Mouse (Mus musculus): ENCODE measurements at regions not wholly inside any gene's neighbourhood (a gene's known extent, or its start where the extent isn't known, plus 50 kb on each side); places are given as distances from the start of the nearest gene placed in this dataset.
"Not testable (repeated sequence)": the region's sequence is repeated elsewhere in the genome, so short reads cannot be mapped to it uniquely, and the experiment has no call there.

DNA sequence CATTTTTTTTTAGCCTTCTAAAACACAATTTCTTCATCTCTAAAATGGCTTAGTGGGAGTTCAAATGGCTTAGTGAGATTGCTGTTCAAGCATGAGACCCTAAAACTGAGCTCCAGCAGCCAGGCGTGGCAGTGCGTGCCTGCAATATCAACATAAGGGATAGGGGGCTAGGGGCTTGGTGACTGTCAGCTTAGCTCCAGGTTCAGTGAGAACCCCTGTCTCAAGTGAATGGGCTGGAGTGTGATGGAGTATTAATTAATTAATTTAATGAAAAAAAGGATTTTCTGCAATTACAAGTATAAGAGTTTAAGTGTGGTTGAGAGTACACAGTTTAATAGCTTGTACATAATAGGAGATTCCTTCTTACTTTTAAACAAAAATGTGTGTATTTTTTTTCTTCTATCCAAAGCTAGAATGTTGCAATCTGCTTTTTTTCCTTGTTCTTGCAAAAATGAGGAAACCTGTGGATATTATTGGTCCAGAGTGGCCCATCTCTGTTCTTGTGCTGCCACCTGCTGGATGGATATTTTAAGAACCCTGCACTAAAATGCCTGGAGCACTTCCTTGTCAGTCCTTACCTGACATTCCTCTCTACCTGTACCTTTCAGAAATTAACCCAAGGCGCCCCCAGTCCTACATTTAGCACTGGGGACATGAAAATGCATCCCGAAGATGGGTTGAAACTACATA lies 54.0 kb upstream of the Usp47 start:
- ATAC-seq (ENCODE audit: poor library complexity, severe bottlenecking) = peak; percentile 72

DNA sequence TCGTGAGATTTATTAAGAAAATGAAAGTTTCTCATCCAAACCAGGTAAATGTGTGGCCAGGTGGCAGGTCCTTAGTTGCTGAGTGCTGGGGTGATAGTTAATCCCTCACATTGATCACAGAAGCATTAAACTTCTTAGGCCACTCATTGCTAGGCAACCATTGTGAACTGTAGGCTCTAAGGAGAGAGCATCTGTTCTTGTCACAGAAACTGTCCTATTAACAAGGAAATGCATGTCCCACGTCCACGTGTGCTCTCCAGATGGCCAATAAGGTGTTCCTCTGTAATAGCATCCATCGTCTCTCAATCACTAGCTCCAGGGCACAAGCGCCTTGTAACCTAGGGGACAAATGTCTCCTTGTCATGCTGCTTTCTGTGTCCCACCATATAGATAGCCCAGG lies 55.0 kb upstream of the Usp47 start:
- no peak for ATAC-seq (ENCODE audit: poor library complexity, severe bottlenecking)

DNA sequence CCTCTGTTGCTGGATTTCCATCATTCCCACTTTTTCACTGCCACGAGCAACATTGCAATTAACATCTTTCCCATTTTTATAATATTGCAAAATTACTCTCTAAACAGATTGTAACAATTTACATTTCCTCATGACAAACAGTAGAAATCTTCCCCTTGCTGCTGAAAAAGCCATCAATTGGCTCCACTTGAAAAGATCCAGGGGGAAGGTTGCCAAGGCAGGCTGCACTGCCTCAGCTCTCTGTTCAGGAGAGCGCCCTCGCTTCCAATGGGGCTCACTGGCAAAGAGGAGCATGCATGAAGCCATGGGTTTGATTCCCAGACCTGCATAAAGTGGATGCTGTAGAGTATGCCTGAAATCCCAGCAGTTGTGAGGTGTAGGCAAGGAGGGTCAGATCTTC lies 56.6 kb upstream of the Usp47 start:
- ATAC-seq (ENCODE audit: poor library complexity, severe bottlenecking) = no peak

DNA sequence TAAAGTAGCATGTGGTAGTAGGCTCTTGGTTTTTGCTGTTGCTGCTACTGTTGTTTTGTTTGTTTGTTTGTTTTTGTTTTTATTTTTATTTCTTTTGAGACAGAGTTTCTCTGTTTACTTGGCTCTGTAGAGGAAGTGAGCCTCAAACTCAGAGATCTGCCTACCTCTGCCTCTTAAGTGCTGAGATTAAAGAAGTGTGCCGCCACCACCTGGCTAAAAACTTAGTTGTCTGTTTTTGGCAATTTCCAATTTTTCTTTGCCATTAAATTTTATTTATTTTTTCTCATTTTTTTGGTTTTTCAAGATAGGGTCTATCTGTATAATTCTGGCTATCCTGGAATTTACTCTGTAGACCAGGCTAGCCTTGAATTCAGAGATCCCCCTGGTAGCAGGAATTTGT lies 59.3 kb upstream of the Usp47 start:
- ATAC-seq (ENCODE audit: poor library complexity, severe bottlenecking) = no peak

DNA sequence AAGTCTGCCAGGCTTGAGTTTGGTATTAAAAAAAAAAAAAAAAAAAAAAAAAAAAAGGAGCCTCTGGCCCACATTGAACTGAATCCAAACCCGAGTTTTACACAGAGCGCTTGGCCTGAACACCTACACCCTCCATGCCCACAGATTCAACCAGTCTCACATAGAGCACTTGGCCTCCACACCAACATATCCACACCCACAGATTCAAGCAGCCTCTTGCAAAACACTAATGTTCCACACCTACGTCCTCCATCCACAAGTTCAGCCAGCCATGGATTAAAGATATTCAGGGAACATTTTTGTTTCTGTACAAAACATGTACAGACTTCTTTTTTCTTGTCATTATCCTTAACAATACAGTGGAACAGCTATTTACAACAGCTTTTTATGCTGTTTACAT lies 63.3 kb upstream of the Usp47 start:
- no peak for ATAC-seq (ENCODE audit: poor library complexity, severe bottlenecking)

DNA sequence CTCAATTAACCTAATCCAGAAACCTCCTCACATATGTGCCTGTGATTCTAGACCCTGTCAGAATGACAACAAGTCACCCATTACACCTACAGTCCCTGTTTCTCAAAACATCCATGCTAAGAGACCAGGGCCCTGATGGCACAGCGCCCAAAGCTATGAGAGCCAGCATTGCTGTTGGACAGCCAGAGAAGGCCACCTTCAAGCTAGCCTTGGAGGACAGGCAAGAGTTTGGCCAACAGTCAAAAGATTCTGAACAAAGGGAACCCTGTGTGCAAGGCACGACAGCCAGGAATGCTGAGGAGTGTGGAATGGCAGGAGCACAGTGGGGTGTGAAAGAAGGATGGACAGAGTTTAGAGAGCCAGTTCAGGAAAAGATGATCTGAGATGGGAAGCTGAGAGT lies 66.6 kb upstream of the Usp47 start:
- ATAC-seq (ENCODE audit: poor library complexity, severe bottlenecking) = no peak

DNA sequence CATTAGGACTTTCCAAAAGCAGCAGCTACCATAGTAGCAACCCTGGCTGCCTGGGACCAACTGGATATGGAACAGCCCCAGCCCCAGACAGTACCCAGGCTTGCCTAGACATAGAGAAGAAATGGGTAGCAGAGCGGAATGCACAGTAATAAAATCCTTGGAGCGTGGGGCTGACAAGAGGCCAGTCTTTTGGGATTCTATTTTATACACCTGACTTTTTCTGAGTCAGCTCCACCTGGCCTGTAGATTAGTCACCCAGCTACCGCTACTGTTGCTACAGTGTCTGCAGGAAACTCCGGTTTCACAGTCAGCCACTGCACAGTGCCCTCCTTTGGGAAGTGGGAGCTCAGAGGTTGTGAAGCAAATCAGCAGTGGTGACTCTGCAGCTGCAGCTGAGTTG lies 83.7 kb upstream of the Usp47 start:
- ATAC-seq (ENCODE audit: poor library complexity, severe bottlenecking) = no peak

DNA sequence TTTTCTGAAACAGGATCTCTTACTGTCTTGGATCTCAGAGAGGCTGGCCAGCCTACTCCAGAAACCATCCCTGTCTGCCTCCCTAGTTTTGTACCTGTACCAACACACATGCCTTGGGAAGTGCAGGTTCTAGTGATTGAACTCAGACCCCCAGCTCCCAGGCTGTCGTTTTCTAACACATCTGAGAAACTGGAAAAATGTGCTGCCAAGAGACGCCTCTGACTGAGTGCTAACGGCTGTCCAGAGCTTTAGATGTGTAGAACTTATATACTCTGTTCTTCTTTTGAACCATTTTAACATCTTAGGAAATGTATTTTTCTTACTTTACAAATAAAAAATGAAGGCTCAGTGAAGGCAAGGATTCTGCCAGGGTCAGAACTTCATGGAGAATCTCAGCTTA lies 85.8 kb upstream of the Usp47 start:
- no peak for ATAC-seq (ENCODE audit: poor library complexity, severe bottlenecking)

DNA sequence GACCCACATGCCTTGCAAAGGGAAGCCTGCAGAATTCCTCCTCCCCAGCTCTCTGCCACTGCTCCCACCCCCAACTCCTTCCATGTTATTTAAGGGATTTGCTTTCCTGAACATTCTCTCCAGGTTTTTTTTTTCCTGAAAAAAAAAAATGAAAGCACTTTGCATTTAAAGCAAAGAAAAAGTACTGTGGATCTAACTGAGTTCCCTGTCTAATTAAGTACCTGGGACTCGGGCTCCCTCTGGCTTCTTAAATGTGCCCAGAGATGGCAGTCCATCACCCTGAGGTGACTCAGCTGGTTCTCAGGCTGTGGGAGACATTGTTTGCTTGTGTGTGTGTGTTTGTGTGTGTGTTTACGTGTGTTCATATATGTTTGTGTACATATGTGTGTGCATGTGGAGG lies 86.2 kb upstream of the Usp47 start:
- no peak for ATAC-seq (ENCODE audit: poor library complexity, severe bottlenecking)

DNA sequence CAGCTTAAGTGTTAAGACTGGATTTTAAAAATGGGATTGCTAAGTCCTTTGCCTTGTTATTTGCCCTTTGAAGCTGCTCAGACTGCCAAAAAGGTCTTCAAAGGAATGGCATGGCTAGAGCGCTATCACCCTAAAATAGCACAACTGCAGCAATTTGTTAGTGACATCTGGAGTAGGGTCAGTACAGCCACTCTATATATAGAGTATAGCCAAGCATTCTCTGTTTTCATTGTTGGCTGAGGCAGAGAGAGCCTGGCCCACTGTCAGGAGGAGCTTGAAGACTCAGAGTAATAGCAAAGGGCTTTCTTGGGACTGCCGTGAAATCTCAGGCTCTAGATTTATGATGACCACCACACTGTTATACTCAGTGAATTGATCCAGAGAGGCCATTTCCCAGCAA lies 90.6 kb upstream of the Usp47 start:
- no peak for ATAC-seq (ENCODE audit: poor library complexity, severe bottlenecking)

DNA sequence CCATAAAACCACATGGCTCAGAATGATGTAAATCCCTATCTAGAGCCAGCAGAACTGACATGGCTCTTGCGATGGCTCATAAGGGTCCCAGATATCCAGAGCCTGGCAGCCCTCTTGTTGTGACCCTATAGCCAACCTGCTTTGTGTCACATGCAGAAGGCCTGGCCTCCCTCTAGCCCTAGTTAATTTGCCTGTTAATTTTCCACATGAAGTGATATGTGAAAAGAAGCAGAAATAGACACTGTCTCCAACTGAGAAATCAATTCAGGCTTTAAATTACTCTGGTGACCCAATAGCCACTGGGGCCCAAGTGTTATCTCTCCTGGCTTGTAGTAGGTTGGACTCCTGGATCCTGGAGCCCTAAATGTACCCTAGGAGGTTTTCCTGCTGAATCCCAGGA lies 103.3 kb upstream of the Usp47 start:
- ATAC-seq (ENCODE audit: poor library complexity, severe bottlenecking) = no peak

DNA sequence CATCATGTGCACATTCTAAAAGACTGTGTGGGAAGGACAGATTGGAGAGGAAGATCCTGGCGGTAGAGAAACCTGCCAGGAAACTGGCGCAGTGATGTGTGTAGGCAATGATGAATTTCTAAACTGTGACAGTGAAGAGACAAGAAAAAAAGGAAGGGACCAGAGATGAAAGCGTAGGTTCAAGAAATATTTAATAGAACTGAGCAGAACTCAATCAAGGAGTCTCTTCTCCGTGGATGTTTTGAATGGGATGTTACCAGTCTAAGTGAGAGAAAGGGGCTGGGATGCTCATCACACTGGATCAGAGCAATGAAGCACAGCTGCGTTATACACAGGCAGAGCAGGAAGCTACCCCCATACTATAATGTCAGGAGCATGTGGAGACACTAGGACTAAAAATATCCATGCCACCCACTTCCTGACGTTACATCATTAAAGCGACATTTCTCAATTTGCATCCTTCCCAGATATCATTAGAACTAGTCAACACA lies 119.5 kb upstream of the Usp47 start:
- ATAC-seq (ENCODE audit: poor library complexity, severe bottlenecking) = no peak

DNA sequence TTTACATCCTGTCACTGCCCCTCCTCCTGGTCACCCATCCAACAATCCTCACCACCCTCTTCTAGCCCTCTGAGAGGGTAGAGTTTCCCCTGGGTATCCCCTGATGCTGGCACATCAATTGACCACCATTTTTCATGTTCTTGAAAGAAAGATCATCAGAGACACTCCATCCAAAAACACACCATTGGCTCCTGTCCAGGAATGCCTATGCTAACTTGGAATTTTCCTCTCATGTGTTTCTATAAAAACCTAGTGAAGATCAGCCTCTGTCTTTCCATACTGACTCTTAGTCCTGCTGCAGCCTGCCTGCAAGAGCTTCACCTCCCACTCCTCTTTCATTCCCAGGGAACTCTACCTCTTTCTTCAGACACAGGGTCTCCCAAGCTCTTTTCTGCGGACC lies 117.2 kb upstream of the Galnt18 start:
- no peak for ATAC-seq (ENCODE audit: poor library complexity, severe bottlenecking)

DNA sequence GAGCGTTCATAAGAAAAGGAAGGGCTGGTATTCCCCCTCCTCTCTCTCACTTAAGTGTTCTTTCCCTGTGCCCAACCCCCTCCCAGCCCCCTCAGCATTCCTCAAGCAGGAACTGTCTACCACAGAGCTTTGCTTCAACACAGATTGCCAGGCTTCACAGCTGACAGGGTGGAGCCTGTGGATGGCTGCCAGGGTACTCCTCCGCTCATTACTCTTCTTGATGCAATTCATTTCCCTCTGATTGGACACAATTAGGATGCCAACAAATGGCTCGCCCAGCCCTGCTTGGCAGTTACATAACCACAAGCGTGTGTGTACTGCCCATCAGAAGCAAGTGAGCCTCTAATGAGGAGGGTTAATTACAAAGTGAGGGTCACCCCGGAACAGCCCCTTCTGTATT lies 116.5 kb upstream of the Galnt18 start:
- ATAC-seq (ENCODE audit: poor library complexity, severe bottlenecking) = no peak

DNA sequence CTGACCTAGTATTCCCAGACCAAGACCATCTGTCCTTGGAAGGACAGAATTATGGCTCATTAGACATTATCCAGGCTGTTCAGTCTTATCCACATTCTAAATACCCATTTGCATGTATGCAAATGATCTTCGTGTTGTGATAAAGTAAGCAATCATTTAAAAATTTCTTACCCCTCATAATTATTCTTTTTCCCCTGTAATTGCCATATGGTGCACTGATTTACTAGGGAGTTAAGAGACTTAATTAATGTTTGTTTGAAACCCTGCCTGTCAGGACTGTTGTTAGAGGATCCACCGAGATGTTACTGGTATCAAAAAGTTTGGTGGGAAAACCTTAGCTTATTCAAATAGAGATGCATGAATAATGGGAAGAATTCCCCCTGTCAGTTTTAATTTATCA lies 103.2 kb upstream of the Galnt18 start:
- ATAC-seq (ENCODE audit: poor library complexity, severe bottlenecking) = no peak

DNA sequence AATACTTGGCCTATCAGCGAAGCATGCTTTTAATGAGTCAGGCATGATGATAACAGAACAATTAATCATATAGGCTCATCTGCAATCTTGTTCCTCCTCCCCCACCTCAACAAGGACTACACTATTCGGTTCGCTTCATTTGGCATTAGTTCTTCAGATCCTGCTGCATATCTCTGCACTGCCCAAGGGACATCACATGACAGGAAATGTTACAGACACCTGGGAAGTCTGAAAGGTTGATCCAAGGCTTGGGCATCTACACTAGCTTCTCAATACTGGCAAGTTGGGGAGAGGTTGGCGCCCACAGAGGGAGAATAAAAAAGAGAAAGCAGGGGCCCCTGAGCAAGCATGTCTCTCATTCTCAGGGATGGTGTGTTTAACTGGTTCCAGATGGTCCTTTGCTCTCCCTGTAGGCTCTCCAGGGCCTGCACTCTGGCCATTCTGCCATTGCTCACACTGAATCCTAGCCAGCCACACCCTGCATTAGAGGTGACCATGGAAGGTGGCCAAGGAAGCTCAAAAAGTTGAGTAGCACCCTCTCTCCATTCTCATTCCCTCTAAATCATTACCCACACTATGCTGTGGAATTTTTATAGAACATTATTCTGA lies 100.4 kb upstream of the Galnt18 start:
- no peak for ATAC-seq (ENCODE audit: poor library complexity, severe bottlenecking)

DNA sequence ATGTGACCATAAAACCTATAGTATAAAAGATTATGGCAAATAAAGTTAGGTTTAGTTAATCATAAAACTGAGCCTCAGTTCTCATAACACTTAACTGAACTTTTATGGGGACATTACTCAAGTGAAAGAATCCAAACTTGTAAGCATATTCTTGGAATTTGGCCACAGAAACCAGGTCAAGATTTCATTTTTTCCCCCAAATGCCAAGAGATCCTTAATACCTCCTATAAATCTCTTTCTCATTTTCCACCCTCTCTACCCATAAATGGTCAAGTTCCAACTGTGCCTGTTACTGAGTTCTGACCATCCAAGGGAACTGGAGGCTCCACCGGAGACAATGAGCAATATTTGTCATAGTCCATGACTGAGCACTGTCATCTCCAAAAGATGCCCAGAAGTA lies 97.8 kb upstream of the Galnt18 start:
- no peak for ATAC-seq (ENCODE audit: poor library complexity, severe bottlenecking)

DNA sequence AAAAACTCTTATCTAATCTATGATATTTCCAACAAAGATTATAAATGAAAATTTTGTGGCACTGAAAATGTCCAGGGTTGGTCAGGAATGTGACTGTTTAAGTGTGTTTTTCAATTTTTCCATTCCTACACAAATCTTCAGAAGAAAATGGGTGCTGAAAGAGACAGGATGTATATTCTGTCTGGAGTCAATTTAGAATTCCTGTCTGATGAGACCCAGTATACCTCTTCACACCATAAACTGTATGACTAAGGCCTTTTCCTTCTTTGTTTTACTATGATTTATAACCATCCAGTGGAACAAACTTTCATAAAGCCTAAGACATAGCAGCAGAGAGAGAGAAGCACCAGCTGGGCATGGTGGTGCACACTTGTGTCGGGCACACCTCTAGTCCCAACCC lies 96.2 kb upstream of the Galnt18 start:
- ATAC-seq (ENCODE audit: poor library complexity, severe bottlenecking) = no peak

DNA sequence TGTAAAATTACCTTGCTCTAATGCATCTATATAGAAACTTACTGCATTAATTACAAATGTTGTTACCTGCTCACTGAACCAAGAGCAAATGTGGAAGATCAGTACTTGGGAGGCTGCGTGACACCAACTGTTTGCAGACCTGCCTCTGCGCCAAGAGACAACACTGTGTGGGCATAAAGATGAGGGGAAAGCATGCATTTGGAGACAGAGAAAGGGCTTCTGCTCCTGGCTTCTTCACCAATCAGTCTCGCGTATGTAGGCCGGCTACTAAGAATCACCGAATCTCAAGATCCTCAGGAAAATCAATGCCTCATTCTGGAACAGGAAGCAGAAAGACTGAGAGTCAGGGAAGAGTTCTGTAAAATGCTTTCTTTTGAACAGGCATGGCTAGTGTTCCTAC lies 89.6 kb upstream of the Galnt18 start:
- no peak for ATAC-seq (ENCODE audit: poor library complexity, severe bottlenecking)

DNA sequence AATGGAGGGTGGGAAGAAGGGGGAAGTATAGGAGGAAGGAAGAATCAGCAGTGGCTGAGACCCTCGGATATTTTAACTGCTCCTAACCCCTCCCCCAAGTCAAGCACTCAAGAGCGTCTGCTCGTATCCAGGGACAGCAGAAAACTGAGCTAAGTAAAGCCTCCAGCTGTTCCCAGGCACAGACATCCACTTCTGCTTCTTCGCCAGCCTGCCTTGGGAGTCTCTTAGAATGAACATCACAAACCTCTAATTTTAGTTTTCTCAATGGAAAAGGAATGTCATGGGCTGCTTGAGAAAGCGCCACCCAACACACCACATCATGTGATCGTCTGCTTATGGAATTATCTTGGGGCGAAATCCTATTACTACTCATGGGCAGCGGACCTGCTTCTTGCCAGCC lies 83.3 kb upstream of the Galnt18 start:
- no peak for ATAC-seq (ENCODE audit: poor library complexity, severe bottlenecking)

DNA sequence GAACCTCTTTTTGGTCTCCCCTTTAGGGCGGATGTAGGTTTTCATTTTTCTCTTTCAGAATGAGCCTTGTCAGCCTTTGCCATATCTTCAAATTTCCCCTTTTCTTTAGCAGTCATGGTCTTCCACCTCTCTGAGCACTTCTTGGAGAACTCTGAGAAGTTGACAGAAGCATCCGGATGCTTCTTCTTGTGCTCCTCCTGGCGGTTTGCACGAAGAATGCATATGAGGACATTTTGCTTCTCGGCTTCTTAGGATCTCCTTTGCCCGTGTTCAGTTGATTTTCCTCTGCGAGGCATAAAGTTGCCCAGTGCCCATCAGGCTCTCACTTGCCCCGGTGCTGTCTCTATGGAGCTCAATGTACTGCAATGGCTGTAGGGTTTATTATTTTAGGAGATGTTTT lies 78.5 kb upstream of the Galnt18 start:
- not testable (repeated sequence) for ATAC-seq (ENCODE audit: poor library complexity, severe bottlenecking)

DNA sequence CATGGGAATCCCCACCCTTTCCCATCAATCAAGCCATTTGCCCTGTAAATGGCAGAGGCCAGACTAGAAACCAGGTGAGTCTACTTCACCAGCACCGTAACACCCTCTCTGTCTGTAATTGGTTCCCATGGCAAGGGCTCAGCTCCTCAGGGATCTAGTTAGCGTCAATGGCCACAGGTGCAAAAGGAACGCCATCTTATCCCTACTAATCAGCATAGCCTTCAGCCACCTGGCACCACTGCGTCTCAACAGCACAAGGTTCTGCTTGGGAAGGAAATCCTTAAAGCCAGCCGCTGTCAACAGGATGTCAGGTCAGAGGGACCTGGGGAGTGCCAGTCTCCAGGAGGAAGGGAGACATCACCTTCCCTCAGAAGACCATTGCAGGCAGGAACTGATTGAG lies 77.2 kb upstream of the Galnt18 start:
- no peak for ATAC-seq (ENCODE audit: poor library complexity, severe bottlenecking)

DNA sequence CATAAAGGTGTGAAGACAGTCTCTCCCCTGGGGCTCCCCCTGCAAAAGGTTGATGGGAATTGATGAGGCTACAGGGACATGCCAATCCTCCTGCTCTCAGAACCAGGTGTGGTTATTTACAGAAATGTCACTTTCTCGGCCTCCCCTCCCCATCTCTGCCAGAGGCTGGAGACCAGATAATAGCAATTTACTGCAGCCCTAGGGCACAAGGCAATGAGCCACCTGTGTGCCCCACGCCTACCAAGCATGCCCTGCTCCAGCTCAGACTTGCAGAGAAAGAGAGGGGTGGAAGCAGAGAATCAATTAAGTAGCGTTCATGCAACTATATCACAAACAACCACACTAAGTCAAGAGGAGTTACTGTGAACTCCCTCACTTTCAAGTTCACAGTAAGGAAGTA lies 75.5 kb upstream of the Galnt18 start:
- no peak for ATAC-seq (ENCODE audit: poor library complexity, severe bottlenecking)
